Mouse (Mus musculus): Measurements from ENCODE around the gene Rnf212b.

Rnf212b gene

DNA sequence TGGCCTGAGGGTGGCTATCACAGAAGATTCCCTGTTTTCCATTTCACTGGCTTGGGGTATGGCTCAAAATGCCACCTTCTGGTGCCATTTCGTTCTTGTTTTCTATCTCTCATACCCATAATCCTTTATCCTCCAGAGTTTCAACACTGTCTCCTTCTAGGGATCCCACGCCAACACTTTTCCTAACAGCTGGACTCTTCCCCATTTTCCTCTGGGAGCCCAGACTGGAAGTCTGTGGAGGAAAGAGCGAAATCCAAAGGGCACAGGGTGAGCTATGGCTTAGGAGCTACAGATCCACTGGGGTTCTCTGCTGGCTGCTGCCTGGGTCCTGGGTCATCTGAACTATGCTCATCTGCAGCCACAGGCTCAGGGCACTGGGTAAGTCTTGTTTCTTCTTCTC is 60.2 kb downstream of the Rnf212b start:
- DNase-seq (ENCODE audit: low read depth), result no peak

DNA sequence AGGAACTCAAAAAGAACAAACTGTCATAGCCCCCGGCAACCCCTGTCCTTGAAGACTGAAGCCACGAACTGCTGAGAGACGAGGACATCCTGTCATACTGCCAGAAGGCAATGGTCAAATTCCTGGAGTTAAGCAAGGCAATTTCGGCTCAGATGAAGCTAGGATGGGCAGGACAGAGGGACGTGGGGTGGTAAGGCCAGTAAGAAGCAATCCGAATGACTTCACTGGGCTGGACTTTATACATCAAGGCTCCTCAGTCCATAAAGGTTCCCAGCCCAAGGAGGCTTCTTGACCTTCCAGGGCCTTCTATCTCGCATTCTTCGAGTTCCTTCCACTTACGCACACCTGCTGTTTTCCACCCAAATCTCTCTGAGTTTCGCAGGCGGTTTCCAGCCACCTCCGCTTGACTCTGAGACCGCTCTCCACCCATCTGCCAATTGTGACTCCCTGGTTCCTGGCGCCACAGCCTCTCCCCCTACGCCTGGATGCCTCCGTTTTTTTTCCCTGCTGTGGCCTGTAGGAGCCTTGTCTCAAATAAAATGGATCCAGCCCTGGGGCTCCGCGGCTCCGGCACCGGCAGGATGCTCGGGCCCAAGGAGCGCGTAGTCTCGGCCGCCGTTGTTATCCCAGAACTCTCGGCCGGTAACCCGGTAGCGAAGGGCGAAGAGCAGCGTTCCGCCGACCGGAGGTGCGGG is 62.0 kb downstream of the Rnf212b start:
- no peak for DNase-seq (ENCODE audit: low read depth)

DNA sequence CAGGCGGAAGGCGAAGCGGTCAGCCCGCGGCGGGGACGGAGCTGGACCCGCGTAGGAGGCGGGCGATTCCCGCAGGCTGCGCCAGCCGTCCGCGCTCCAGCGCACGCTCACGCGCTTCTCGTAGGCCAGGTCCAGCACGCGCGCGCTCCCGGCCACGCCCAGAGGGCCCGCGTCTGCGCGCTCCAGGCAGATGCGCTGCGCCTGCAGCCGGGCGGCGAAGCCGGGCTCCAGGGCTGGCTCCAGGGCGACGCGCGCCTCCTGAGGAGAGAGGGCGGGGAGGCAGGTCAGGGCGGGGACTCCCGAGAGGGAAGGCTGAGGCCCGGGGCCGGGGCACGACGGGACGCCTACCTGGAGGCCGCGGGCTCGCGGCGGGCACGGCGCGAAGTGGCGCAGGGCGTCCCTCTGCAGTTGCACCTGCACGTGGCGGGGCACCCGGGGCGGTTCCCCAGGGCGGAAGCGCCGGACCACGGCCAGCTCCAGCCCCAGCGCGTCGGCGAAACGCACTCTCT is 62.7 kb downstream of the Rnf212b start:
- peak; percentile 82 for DNase-seq (ENCODE audit: low read depth)

DNA sequence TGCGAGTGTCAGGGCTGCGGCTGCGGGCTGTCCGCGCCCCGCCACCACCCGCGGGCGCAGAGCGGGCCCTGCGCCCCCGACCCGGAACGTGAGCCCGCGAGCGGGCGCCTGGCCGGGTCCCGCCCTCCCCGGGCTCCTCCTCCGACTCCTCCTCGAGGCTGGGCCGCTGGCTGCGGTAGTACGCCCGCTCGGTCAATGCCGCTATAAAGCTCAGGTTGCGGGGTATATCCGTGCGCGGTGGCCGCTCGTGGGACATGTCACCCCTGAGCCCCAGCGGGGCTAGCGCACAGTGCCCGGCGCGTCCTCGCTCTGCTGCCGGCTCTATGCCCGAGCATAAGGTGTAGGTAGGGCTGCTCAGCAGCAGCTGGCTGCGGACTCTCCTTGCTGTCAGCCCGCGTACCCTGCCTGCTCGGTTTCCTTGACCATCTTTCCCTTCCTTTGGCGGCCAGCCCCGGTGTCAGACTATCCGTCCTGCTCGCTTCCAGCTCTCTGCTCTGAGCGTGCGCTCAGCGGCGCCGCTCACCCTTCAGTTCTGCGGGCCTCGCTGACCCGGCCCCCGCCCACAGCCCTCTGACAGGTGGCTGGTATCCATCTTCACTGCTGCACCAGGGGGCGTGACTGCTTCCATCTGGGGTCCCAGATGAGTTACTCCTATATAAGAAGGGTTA is 63.2 kb downstream of the Rnf212b start, which contains the start of gene Ppp1r3e:
Gene Ppp1r3e (minus strand): TSS at position 503 of the 668 bp plus-strand sequence.
- DNase-seq (ENCODE audit: low read depth), result no peak

DNA sequence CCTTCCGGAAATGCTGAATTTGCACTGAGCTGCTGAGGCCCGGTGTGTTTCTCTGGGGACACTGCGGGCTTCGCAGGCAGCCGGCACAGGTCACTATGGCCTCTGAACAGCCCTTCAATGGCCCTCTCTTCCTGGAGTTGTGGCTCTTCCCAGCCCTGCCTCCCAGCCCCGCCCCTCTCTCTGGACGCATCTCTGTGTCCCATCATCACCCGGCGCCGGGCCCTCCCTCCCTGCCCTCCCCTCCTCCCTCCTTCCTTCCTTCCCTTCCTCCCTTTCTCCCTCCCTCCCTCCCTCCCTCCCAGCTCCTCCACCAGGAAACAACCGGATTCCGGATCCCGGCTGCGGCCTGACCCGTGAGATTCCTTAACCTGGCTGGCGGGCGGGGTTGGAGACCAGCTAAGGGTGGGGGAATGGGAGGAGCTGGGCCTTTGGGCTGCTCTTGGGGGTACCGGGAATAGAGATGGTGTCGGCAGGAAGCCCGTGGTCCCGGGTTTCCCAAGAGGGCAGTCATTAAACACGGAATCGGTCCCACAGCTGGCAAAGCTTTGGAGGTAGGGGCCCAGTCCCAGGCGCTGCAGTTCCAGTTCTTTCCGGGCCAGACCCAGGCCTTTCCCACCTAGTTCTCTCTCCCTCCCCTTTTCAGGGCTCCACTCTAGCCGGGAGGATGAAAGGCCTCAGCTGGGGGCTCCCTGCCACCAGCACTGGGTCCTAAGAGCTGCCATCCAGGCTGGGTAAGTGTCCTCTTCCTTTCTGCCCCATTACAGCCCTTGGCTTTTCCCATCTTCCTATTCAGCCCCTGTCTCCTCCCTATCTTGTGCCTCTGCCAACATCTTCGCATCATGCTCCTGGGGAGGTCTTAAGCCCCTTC is 69.4 kb downstream of the Rnf212b start, which contains the start of the genes Bcl2l2 and Gm20521:
Gene Bcl2l2 (plus strand): TSS at position 224 of the 868 bp plus-strand sequence.
Gene Gm20521 (plus strand): TSS at position 288 of the 868 bp plus-strand sequence.
- DNase-seq (ENCODE audit: low read depth), result no peak

DNA sequence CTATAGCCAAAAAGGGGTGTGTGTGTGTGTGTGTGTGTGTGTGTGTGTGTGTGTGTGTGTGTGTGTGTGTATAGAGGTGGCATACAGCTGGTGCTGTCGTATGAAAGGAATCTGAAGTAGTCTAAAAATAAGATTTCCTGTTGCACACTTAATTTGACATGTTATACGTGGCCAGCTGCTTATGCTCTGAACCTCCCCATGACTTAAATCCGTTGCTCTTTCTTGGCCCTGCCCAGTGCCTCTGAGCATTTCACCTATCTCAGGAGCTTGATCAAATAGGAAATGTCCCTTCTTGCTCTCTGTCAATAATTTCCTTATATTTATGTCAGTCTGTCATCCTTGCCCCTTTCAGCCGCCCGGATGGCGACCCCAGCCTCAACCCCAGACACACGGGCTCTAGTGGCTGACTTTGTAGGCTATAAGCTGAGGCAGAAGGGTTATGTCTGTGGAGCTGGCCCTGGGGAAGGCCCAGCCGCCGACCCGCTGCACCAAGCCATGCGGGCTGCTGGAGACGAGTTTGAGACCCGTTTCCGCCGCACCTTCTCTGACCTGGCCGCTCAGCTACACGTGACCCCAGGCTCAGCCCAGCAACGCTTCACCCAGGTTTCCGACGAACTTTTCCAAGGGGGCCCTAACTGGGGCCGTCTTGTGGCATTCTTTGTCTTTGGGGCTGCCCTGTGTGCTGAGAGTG is 70.2 kb downstream of the Rnf212b start:
- DNase-seq (ENCODE audit: low read depth), result no peak

DNA sequence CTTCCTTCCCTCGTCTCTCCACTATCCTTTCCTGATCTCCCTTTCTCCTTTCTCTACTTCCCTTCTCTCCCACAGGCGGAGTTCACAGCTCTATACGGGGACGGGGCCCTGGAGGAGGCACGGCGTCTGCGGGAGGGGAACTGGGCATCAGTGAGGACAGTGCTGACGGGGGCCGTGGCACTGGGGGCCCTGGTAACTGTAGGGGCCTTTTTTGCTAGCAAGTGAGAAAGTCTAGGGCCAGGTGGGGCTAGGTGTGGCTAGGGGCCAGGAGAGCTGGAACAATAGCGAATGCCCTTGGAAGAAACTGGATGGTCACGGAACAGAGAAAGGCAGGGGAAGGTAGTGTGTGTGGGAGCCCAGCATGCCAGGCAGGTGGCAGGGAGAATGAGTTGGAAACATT is 71.4 kb downstream of the Rnf212b start:
- no peak for DNase-seq (ENCODE audit: low read depth)

DNA sequence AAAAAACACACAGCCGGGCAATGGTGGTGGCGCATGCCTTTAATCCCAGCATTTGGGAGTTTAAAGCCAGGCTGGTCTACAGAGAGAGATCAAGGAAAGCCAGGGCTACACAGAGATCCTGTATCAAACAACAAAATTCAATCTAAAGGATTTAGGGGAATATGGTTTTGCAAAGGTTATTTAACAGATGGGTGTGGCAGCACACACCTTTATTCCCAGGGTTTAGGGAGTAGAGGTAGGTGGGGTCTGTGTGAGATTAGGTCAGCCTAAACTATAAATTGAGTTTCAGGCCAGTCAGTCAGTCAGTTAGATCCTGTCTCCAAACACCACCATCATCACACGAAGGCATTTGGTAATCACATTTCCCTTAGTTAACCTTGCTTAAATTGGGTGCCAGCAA is 78.3 kb downstream of the Rnf212b start, which contains the start of gene Pabpn1:
Gene Pabpn1 (plus strand): TSS at position 301 of the 400 bp plus-strand sequence.
- no peak for DNase-seq (ENCODE audit: low read depth)

DNA sequence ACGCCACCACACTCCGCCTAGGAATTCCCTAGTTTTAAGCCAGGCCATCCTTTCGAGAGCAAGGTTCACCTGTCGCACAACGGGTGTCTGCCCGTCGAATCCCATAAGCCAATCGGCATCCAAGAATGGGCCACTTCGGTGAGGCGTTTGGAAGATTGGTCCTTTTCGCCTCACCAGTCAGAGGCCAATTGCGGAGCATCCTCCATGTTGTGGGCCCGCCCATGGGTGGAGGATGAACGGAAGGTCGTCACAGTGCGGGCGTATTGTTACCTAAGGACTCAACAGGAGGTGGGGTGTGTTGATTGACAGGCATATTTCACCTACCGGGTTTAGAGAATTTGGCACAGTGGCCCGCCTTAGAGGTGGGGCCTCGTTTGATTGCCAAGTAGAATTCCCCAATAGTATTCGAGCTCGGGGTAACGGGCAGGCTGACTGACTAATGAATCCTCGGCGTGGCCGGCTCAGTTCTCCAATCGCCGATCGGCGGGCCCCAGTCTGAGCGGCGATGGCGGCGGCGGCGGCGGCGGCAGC is 79.8 kb downstream of the Rnf212b start:
- DNase-seq (ENCODE audit: low read depth), result peak; percentile 100

DNA sequence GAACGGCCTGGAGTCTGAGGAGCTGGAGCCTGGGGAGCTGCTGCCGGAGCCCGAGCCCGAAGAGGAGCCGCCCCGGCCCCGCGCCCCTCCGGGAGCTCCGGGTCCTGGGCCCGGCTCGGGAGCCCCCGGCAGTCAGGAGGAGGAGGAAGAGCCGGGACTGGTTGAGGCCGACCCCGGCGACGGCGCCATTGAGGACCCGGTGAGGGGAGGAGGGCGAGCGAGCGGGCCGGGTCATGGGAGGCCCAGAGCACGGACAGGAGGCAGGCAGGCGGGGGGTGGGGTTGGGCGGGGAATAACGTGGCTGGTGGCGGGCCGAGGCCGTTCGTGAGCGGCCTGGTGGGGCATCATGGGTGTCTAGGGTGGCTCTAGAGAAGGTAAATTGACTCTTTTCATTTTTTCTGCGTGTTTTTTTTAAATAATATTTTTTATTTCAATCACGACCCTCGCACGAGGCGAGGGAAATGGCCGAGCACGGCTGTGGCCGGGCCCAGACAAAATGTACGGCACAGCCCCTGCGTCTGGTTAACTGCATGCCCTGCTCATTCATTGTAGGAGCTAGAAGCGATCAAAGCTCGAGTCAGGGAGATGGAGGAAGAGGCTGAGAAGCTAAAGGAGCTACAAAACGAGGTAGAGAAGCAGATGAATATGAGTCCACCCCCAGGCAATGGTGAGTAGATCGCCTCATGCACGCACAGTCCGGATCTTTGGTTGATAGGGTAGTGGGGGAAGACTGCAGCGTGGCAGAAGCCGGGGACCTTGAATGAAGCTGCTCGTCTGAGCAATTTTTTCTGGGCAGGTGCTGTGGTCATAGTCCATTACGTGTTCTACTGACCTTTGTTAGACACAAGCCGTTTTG is 80.6 kb downstream of the Rnf212b start:
- DNase-seq (ENCODE audit: low read depth), result no peak

DNA sequence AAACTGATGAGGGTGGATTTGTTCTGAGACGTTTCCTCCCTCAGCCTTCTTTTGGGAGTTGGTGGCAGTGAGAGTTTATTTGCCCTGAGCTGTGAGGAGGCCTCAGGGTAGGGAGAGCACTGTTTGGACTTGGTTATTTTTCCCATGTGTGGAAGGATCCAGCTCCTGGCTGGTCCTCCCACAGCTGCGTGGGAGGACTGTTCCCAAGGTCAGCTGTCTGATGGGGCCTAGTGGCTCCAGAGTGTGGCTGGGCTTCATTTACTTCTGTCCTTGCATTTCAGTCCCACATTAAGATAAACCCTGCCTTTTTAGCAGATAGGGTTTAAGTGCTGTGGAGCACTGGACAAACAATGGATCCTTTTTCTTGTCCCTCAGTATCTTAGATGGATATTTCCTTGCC is 83.5 kb downstream of the Rnf212b start:
- no peak for DNase-seq (ENCODE audit: low read depth)

DNA sequence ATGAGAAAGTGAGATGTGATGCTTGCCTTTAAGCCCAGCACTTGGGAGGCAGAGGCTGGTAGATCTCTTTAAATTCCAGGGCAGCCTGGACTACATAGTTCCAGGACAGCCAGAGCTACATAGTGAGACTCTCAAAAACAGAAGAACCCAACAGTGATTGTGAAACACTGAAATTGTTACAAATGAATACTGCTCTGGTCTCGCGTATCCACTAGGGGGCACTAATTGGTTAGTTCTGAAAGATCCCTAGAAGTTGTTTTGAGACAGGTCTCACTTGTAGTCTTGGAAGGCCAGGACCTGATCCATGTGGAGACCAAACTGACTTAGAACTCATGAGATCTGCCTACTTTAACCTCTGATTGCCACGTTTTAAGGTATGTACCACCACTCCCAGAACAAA is 86.4 kb downstream of the Rnf212b start:
- DNase-seq (ENCODE audit: low read depth), result peak; percentile 52

DNA sequence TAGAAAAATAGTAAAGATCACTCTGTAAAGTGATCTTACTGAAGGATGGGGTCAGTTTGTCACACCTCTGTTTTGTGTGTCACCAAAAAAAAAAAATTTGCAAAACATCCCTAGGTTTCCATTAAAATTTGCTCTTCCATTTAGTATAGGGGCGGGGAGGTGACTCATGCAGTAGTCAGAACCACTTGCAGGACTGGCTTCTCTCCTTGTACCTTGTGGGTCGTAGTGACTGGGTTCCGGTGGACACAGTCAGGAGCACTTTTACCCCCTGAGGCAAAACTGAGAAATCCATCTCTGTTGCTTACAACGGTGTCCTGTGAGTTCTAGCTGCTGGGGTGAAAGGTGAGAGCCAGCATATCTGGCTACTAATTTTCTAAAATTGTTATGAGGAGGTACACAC is 89.7 kb downstream of the Rnf212b start:
- DNase-seq (ENCODE audit: low read depth), result no peak
